Mouse (Mus musculus) cortical plate, adult 2 months (tissue): ENCODE data around the gene Cdc42bpa.

ENCODE experiments used
- CTCF ChIP-seq: fragments of 200-500 bp; IDR thresholded peaks from 2 replicates; pipeline ENCODE4 v1.5.1; 2011; ENCODE audit warnings: mild to moderate bottlenecking, control low read depth, low read length; ENCODE audit not compliant: insufficient read depth; ENCODE audit errors: extremely low read depth
- POLR2A ChIP-seq: fragments of 200-500 bp; IDR thresholded peaks from 2 replicates; pipeline ENCODE4 v1.6.1; 2011; ENCODE audit warnings: mild to moderate bottlenecking, low read length, control low read depth; ENCODE audit not compliant: insufficient read depth; ENCODE audit errors: extremely low read depth

- TF ChIP-seq POLR2A (no peak), CTCF (no peak)
Observed at GRCm38 (mm10) chr1:179927102-179927501, 33.2 kb upstream of the Cdc42bpa start.
